Mouse (Mus musculus): Measurements from ENCODE around the gene Wdr83os.

GRCm38 (mm10) chr8:85095566-85095965, 15.0 kb downstream of the Wdr83os start:
- TF ChIP-seq CTCF (IDR thresholded peaks at IDR 0.05; ENCODE audit: extremely low read depth, insufficient read length, insufficient replicate concordance, low read depth, low read length) (no peak), POLR2A (IDR thresholded peaks at IDR 0.05; ENCODE audit: low read depth, low read length) (no peak)

All from small intestine, adult 2 months (tissue).